Mouse (Mus musculus): ENCODE results near the gene Ap1g2. TPM values are rescaled to one million over a fixed set of nuclear protein-coding genes. Genes with fewer than 3 reads are reported as not detected.

The Ap1g2 gene
- total RNA-seq (2021): 10 to 100 TPM; 15.7 to 19.4 TPM

GRCm38 (mm10) chr14:55105836-55106809 lies at the start of gene Ap1g2:
Ap1g2 (minus strand) TSS chr14:55106593.
- peak; percentile 73 to 83 for DNase-seq (ENCODE audit: extremely low spot score in 1 of 2, low spot score in 1 of 2)

- no peak for DNase-seq (ENCODE audit: extremely low spot score in 1 of 2, low spot score in 1 of 2)
These were observed 46.6 kb upstream of the Ap1g2 start for GRCm38 (mm10) chr14:55152951-55153481.

GRCm38 (mm10) chr14:55152174-55152573 lies 45.8 kb upstream of the Ap1g2 start:
- no peak for DNase-seq (ENCODE audit: extremely low spot score in 1 of 2, low spot score in 1 of 2)

GRCm38 (mm10) chr14:55150985-55151384 lies 44.6 kb upstream of the Ap1g2 start:
- DNase-seq (ENCODE audit: extremely low spot score in 1 of 2, low spot score in 1 of 2): no peak

- no peak for DNase-seq (ENCODE audit: extremely low spot score in 1 of 2, low spot score in 1 of 2)
These were observed 42.6 kb upstream of the Ap1g2 start for GRCm38 (mm10) chr14:55149041-55149440.

- DNase-seq (ENCODE audit: extremely low spot score in 1 of 2, low spot score in 1 of 2): peak; percentile 66 to 89
These were observed 42.0 kb upstream of the Ap1g2 start for GRCm38 (mm10) chr14:55148363-55148915.

- no peak for DNase-seq (ENCODE audit: extremely low spot score in 1 of 2, low spot score in 1 of 2)
These were observed 40.5 kb upstream of the Ap1g2 start for GRCm38 (mm10) chr14:55146829-55147401.

GRCm38 (mm10) chr14:55146324-55146723 lies 39.9 kb upstream of the Ap1g2 start:
- no peak for DNase-seq (ENCODE audit: extremely low spot score in 1 of 2, low spot score in 1 of 2)

GRCm38 (mm10) chr14:55139313-55139712 lies 32.9 kb upstream of the Ap1g2 start:
- no peak for DNase-seq (ENCODE audit: extremely low spot score in 1 of 2, low spot score in 1 of 2)

- DNase-seq (ENCODE audit: extremely low spot score in 1 of 2, low spot score in 1 of 2): no peak
These were observed 29.3 kb upstream of the Ap1g2 start for GRCm38 (mm10) chr14:55135676-55136075.

- DNase-seq (ENCODE audit: extremely low spot score in 1 of 2, low spot score in 1 of 2): no peak
These were observed 20.1 kb upstream of the Ap1g2 start for GRCm38 (mm10) chr14:55126521-55126920.

GRCm38 (mm10) chr14:55125711-55126110 lies 19.3 kb upstream of the Ap1g2 start:
- DNase-seq (ENCODE audit: extremely low spot score in 1 of 2, low spot score in 1 of 2): no peak

GRCm38 (mm10) chr14:55122359-55122758 lies 16.0 kb upstream of the Ap1g2 start:
- no peak for DNase-seq (ENCODE audit: extremely low spot score in 1 of 2, low spot score in 1 of 2)

- no peak for DNase-seq (ENCODE audit: extremely low spot score in 1 of 2, low spot score in 1 of 2)
These were observed 15.6 kb upstream of the Ap1g2 start for GRCm38 (mm10) chr14:55121947-55122346.

GRCm38 (mm10) chr14:55119421-55120134 lies 13.2 kb upstream of the Ap1g2 start:
- DNase-seq (ENCODE audit: extremely low spot score in 1 of 2, low spot score in 1 of 2): no peak

- no peak for DNase-seq (ENCODE audit: extremely low spot score in 1 of 2, low spot score in 1 of 2)
These were observed 12.5 kb upstream of the Ap1g2 start for GRCm38 (mm10) chr14:55118852-55119251.

- DNase-seq (ENCODE audit: extremely low spot score in 1 of 2, low spot score in 1 of 2): peak in 1 of 2 experiments; percentile 66
These were observed 10.2 kb upstream of the Ap1g2 start, which contains the start of gene Jph4 for GRCm38 (mm10) chr14:55116425-55117200. Jph4 (minus strand) TSS chr14:55116935.

GRCm38 (mm10) chr14:55115846-55116245 lies 9.5 kb upstream of the Ap1g2 start:
- DNase-seq (ENCODE audit: extremely low spot score in 1 of 2, low spot score in 1 of 2): peak in 1 of 2 experiments; percentile 46

Measured in layer of hippocampus, postnatal 25 days (tissue).